Mouse (Mus musculus) ES-E14 (cell line): ENCODE data around the gene Slc39a9. TPM values are rescaled to one million over a fixed set of nuclear protein-coding genes. Genes with fewer than 3 reads are reported as not detected.

Experiments
- DNase-seq: peaks from one replicate; pipeline ENCODE4 v3.0.0-alpha.2; 2013; ENCODE audit warnings: low read depth, low spot score
- H3K27ac ChIP-seq: 2 replicates; pipeline ENCODE4 v1.5.1; 2012; ENCODE audit warnings: low read depth, mild to moderate bottlenecking, low read length, moderate library complexity, mixed read lengths; ENCODE audit not compliant: poor library complexity, insufficient read depth, severe bottlenecking
- H3K36me3 ChIP-seq: 2 replicates; pipeline ENCODE4 v1.6.1; 2012; ENCODE audit warnings: mild to moderate bottlenecking, low read length, moderate library complexity, mixed read lengths; ENCODE audit not compliant: control insufficient read depth, poor library complexity, insufficient read depth, severe bottlenecking
- H3K4me1 ChIP-seq, 2 experiments: fragments of 150-350 bp in 1 of 2; sonication (generic) in 1 of 2; 2 replicates each; pipeline ENCODE4 v1.6.1; 2012; ENCODE audit warnings: low read length in 2 of 2, mild to moderate bottlenecking in 1 of 2, mixed read lengths in 1 of 2; ENCODE audit not compliant: control insufficient read depth in 2 of 2, insufficient read depth in 2 of 2, poor library complexity in 1 of 2
- H3K4me3 ChIP-seq, 2 experiments: fragments of 150-350 bp in 1 of 2; sonication (generic) in 1 of 2; 2 replicates each; pipeline ENCODE4 v1.5.1; 2012; ENCODE audit warnings: low read length in 2 of 2, low read depth in 1 of 2, mild to moderate bottlenecking in 1 of 2, mixed read lengths in 1 of 2; ENCODE audit not compliant: insufficient read depth in 1 of 2, poor library complexity in 1 of 2, severe bottlenecking in 1 of 2
- H3K9ac ChIP-seq: 2 replicates; pipeline ENCODE4 v1.6.1; 2012; ENCODE audit warnings: low read depth, mild to moderate bottlenecking, low read length, mixed read lengths; ENCODE audit not compliant: poor library complexity, insufficient read depth, severe bottlenecking
- H3K9me3 ChIP-seq: fragments of 150-350 bp; sonication (generic); 2 replicates; pipeline ENCODE4 v1.6.1; 2012; ENCODE audit warnings: low read depth, mild to moderate bottlenecking, low read length; ENCODE audit not compliant: control insufficient read depth, insufficient read depth
- CHD2 ChIP-seq: IDR thresholded peaks from 2 replicates; pipeline ENCODE4 v1.6.1; 2014; ENCODE audit warnings: mild to moderate bottlenecking, low read depth, low read length, inconsistent platforms
- HCFC1 ChIP-seq: IDR thresholded peaks from 2 replicates; pipeline ENCODE4 v1.6.1; 2012; ENCODE audit warnings: low read length, inconsistent platforms, borderline replicate concordance; ENCODE audit not compliant: insufficient read depth
- MAFK ChIP-seq: IDR thresholded peaks from 2 replicates; pipeline ENCODE4 v1.6.1; 2014; ENCODE audit warnings: mild to moderate bottlenecking, low read depth, low read length, inconsistent platforms; ENCODE audit not compliant: insufficient read depth
- ZC3H11A ChIP-seq: IDR thresholded peaks from 2 replicates; pipeline ENCODE4 v1.6.1; 2012; ENCODE audit warnings: low read depth, mild to moderate bottlenecking, inconsistent platforms, low read length, borderline replicate concordance
- ZNF384 ChIP-seq: IDR thresholded peaks from 2 replicates; pipeline ENCODE4 v1.6.1; 2012; ENCODE audit warnings: low read depth, low read length, inconsistent platforms
- in situ Hi-C, 2 experiments: fragments of 600-800 bp; cut with MboI; formaldehyde crosslinking; loops; one replicate each; pipeline ENCODE4 v1.15.1; 2025; ENCODE audit warnings: low sequenced_read_pairs in 2 of 2, inconsistent platforms in 1 of 2; ENCODE audit not compliant: unreplicated experiment in 2 of 2
- total RNA-seq: library from RNA; depleted of rRNA; stranded (reverse); fragments of 300-350 nt; gene quantifications from 2 replicates; pipeline ENCODE4 v1.2.3, GENCODE M21; 2012

Slc39a9 gene
- total RNA-seq, 1 experiment: 21.7 TPM

GRCm38 (mm10) chr12:80683554-80683953 lies 39.9 kb downstream of the Slc39a9 start:
- H3K4me1 ChIP-seq: no peaks in the 10 kb centered on the region
- no peak overlapping the region for H3K9ac ChIP-seq
- in situ Hi-C loops: no loop called here
- DNase-seq: no peak
- TF ChIP-seq CHD2: no peak
- peaks cover 2% of the 10 kb centered on the region for H3K36me3 ChIP-seq
- no peaks in the 10 kb centered on the region for H3K9me3 ChIP-seq
- no peak overlapping the region for H3K27ac ChIP-seq
- H3K4me3 ChIP-seq: no peak overlapping the region

- Histone ChIP-seq H3K9me3 (no peaks in the 10 kb centered on the region), H3K4me3 (no peak overlapping the region), H3K27ac (no peak overlapping the region), H3K36me3 (peaks cover 2% of the 10 kb centered on the region), H3K9ac (no peak overlapping the region), H3K4me1 (no peaks in the 10 kb centered on the region)
- in situ Hi-C loops: no loop called here
- no peak for TF ChIP-seq CHD2
- TF ChIP-seq MAFK: no peak
- TF ChIP-seq HCFC1: no peak
- TF ChIP-seq ZNF384: no peak
- no peak for DNase-seq
Observed at GRCm38 (mm10) chr12:80684316-80684715, 40.6 kb downstream of the Slc39a9 start.

- H3K27ac ChIP-seq: no peak overlapping the region
- H3K4me3 ChIP-seq: no peak overlapping the region
- no peaks in the 10 kb centered on the region for H3K36me3 ChIP-seq
- peaks cover 2 to 4% of the 10 kb centered on the region in 2 experiments; a peak in 1 of 4 replicates for H3K4me1 ChIP-seq
- no peaks in the 10 kb centered on the region for H3K9me3 ChIP-seq
- in situ Hi-C loops: no loop called here
- TF ChIP-seq ZC3H11A: no peak
- no peak for TF ChIP-seq CHD2
- TF ChIP-seq MAFK: no peak
- no peak for TF ChIP-seq HCFC1
- no peak for TF ChIP-seq ZNF384
- no peak overlapping the region for H3K9ac ChIP-seq
- no peak for DNase-seq
Observed at GRCm38 (mm10) chr12:80687788-80688211, 44.1 kb downstream of the Slc39a9 start.

- Histone ChIP-seq H3K4me3 (no peak overlapping the region), H3K4me1 (peaks cover 2 to 4% of the 10 kb centered on the region in 2 experiments; a peak in 1 of 4 replicates), H3K9me3 (no peaks in the 10 kb centered on the region), H3K27ac (no peak overlapping the region), H3K9ac (no peak overlapping the region), H3K36me3 (no peaks in the 10 kb centered on the region)
- no peak for DNase-seq
- in situ Hi-C loops: no loop called here
- TF ChIP-seq CHD2 (no peak), MAFK (no peak), HCFC1 (no peak), ZNF384 (no peak), ZC3H11A (no peak)
Observed at GRCm38 (mm10) chr12:80689696-80690095, 46.0 kb downstream of the Slc39a9 start.

GRCm38 (mm10) chr12:80691671-80692091 lies 48.0 kb downstream of the Slc39a9 start:
- H3K4me3 ChIP-seq: peak overlapping the region; percentile 70 to 74
- DNase-seq: no peak
- no peak for TF ChIP-seq CHD2
- no peak for TF ChIP-seq ZNF384
- TF ChIP-seq MAFK: no peak
- TF ChIP-seq ZC3H11A: no peak
- TF ChIP-seq HCFC1: no peak
- no peak overlapping the region for H3K27ac ChIP-seq
- H3K9ac ChIP-seq: no peak overlapping the region
- H3K36me3 ChIP-seq: no peaks in the 10 kb centered on the region
- in situ Hi-C loops: no loop called here
- no peaks in the 10 kb centered on the region for H3K9me3 ChIP-seq
- H3K4me1 ChIP-seq: peaks cover 2 to 4% of the 10 kb centered on the region in 2 experiments; a peak in 1 of 4 replicates
